Mouse (Mus musculus) heart, postnatal 10 days (tissue): Measurements from ENCODE around the gene Usp8. TPM values are rescaled to one million over a fixed set of nuclear protein-coding genes. Genes with fewer than 3 reads are reported as not detected.
A peak's percentile ranks its signal among the peaks of the same experiment; 100 is the strongest.

Source experiments
- DNase-seq, 2 experiments: peaks; one replicate each; pipeline ENCODE4 v3.0.0; 2021
- intact Hi-C: fragments of 180-260 bp; cut with DNase I; formaldehyde crosslinking; loops from one replicate; pipeline ENCODE4 v1.15.1; 2025
- total RNA-seq, 2 experiments: library from RNA; stranded (reverse); gene quantifications; 2 replicates each; pipeline ENCODE4 v1.2.3; 2021

Gene Usp8
- total RNA-seq = 10 to 100 TPM; 32.1 to 36.2 TPM

GRCm38 (mm10) chr2:126706759-126707437 lies at the start of gene Usp8:
Usp8 (plus strand) TSS chr2:126707328.
- intact Hi-C loops = loop anchor here (2.0 kb wide), 1 partner anchor 32 kb away; no protein-coding TSS in a partner anchor
- peak; percentile 99 for DNase-seq

GRCm38 (mm10) chr2:126663481-126663880 lies 43.6 kb upstream of the Usp8 start:
- DNase-seq = peak; percentile 33 to 51
- intact Hi-C loops = loop anchor here (1.0 kb wide), 1 partner anchor 64 kb away; no protein-coding TSS in a partner anchor

GRCm38 (mm10) chr2:126665984-126666383 lies 41.1 kb upstream of the Usp8 start:
- DNase-seq = no peak
- intact Hi-C loops = no loop called here

- no peak for DNase-seq
- intact Hi-C loops = no loop called here
Measured at GRCm38 (mm10) chr2:126668621-126669252, 38.4 kb upstream of the Usp8 start.

- peak; percentile 8 to 36 for DNase-seq
- intact Hi-C loops = loop anchor here (2.0 kb wide), 1 partner anchor 33 kb away; the partner anchor contains the start of gene Usp8
Measured at GRCm38 (mm10) chr2:126673317-126674242, 33.5 kb upstream of the Usp8 start.

- intact Hi-C loops = loop anchor here (2.0 kb wide), 1 partner anchor 32 kb away; the partner anchor contains the start of gene Usp8
- peak; percentile 67 to 76 for DNase-seq
Measured at GRCm38 (mm10) chr2:126674441-126675168, 32.5 kb upstream of the Usp8 start.

GRCm38 (mm10) chr2:126675169-126676121 lies 31.7 kb upstream of the Usp8 start:
- intact Hi-C loops = loop anchor here (2.0 kb wide), 1 partner anchor 31 kb away; the partner anchor contains the start of gene Usp8
- peak; percentile 93 to 94 for DNase-seq

- intact Hi-C loops = no loop called here
- DNase-seq = no peak
Measured at GRCm38 (mm10) chr2:126676122-126676515, 31.0 kb upstream of the Usp8 start, which contains the start of gene Gabpb1. Gabpb1 (minus strand) TSS chr2:126676337.

- DNase-seq = no peak
- intact Hi-C loops = no loop called here
Measured at GRCm38 (mm10) chr2:126677366-126677765, 29.8 kb upstream of the Usp8 start.

- intact Hi-C loops = no loop called here
- DNase-seq = peak; percentile 29 to 30
Measured at GRCm38 (mm10) chr2:126682333-126682732, 24.8 kb upstream of the Usp8 start.

- intact Hi-C loops = no loop called here
- no peak for DNase-seq
Measured at GRCm38 (mm10) chr2:126682937-126683336, 24.2 kb upstream of the Usp8 start.

- no peak for DNase-seq
- intact Hi-C loops = no loop called here
Measured at GRCm38 (mm10) chr2:126691290-126691689, 15.8 kb upstream of the Usp8 start.

GRCm38 (mm10) chr2:126695285-126695684 lies 11.8 kb upstream of the Usp8 start:
- no peak for DNase-seq
- intact Hi-C loops = no loop called here

- no peak for DNase-seq
- intact Hi-C loops = loop anchor here (2.0 kb wide), 1 partner anchor 33 kb away; no protein-coding TSS in a partner anchor
Measured at GRCm38 (mm10) chr2:126707438-126707779, 281 bp downstream of the Usp8 start.

GRCm38 (mm10) chr2:126708361-126708760 lies 1.2 kb downstream of the Usp8 start:
- intact Hi-C loops = no loop called here
- no peak for DNase-seq

GRCm38 (mm10) chr2:126712526-126712925 lies 5.4 kb downstream of the Usp8 start:
- intact Hi-C loops = no loop called here

GRCm38 (mm10) chr2:126712950-126713349 lies 5.8 kb downstream of the Usp8 start:
- DNase-seq = no peak
- intact Hi-C loops = no loop called here

More at GRCm38 (mm10) chr2:126712526-126712925, 5.4 kb downstream of the Usp8 start:
- no peak for DNase-seq

GRCm38 (mm10) chr2:126729207-126729606 lies 22.1 kb downstream of the Usp8 start:
- no peak for DNase-seq
- intact Hi-C loops = no loop called here

GRCm38 (mm10) chr2:126730502-126730901 lies 23.4 kb downstream of the Usp8 start:
- intact Hi-C loops = no loop called here
- no peak for DNase-seq
